Mouse (Mus musculus) ES-Bruce4 (cell line): ENCODE data around the gene Tex264. TPM values are rescaled to one million over a fixed set of nuclear protein-coding genes. Genes with fewer than 3 reads are reported as not detected.

Source experiments
- H3K27ac ChIP-seq: 2 replicates; pipeline ENCODE4 v1.5.1; 2012; ENCODE audit warnings: low read length, inconsistent platforms; ENCODE audit not compliant: insufficient read depth
- H3K27me3 ChIP-seq: 2 replicates; pipeline ENCODE4 v1.6.1; 2012; ENCODE audit warnings: mild to moderate bottlenecking, low read length, inconsistent platforms; ENCODE audit not compliant: control insufficient read depth, poor library complexity, insufficient read depth, severe bottlenecking
- H3K36me3 ChIP-seq: 2 replicates; pipeline ENCODE4 v1.6.1; 2012; ENCODE audit warnings: inconsistent platforms, mild to moderate bottlenecking, low read length, moderate library complexity; ENCODE audit not compliant: control insufficient read depth, poor library complexity, insufficient read depth, severe bottlenecking
- H3K4me1 ChIP-seq: one replicate; pipeline ENCODE4 v1.8.1; 2011; ENCODE audit warnings: low read length; ENCODE audit not compliant: control insufficient read depth, insufficient read depth
- H3K4me3 ChIP-seq: 2 replicates; pipeline ENCODE4 v1.5.1; 2011; ENCODE audit warnings: low read depth, mild to moderate bottlenecking, low read length
- H3K9ac ChIP-seq: 2 replicates; pipeline ENCODE4 v1.6.1; 2012; ENCODE audit warnings: low read depth, mild to moderate bottlenecking, inconsistent platforms; ENCODE audit not compliant: poor library complexity, severe bottlenecking
- H3K9me3 ChIP-seq: replicated peaks from 2 replicates; pipeline ENCODE4 v1.6.1; 2012; ENCODE audit warnings: mild to moderate bottlenecking, low read length, inconsistent platforms; ENCODE audit not compliant: control insufficient read depth, poor library complexity, insufficient read depth, severe bottlenecking
- CTCF ChIP-seq: IDR thresholded peaks from one replicate; pipeline ENCODE4 v1.8.1; 2011; ENCODE audit warnings: low read depth, low read length
- EP300 ChIP-seq: IDR thresholded peaks from 2 replicates; pipeline ENCODE4 v1.6.1; 2011; ENCODE audit warnings: low read depth, low read length; ENCODE audit not compliant: insufficient read depth
- POLR2A ChIP-seq: IDR thresholded peaks from one replicate; pipeline ENCODE4 v1.8.1; 2011; ENCODE audit warnings: low read length; ENCODE audit not compliant: insufficient read depth
- polyA plus RNA-seq: library from polyadenylated mRNA; stranded (reverse); fragments of >200 nt; gene quantifications from 2 replicates; pipeline ENCODE4 v1.2.4, GENCODE M21; 2011; ENCODE audit warnings: low read depth; ENCODE audit not compliant: missing spikeins, insufficient read depth, insufficient read length

The Tex264 gene
- polyA plus RNA-seq, 1 experiment, result 30.8 TPM

GRCm38 (mm10) chr9:106684918-106685248 is 844 bp downstream of the Tex264 start:
- H3K4me1 ChIP-seq, result peaks cover 2% of the 10 kb centered on the region
- no peak for TF ChIP-seq EP300
- no peak for TF ChIP-seq CTCF
- TF ChIP-seq POLR2A, result no peak

GRCm38 (mm10) chr9:106684093-106684872 is 1.4 kb downstream of the Tex264 start:
- H3K4me1 ChIP-seq, result peaks cover 2% of the 10 kb centered on the region
- no peaks in the 10 kb centered on the region for H3K27me3 ChIP-seq
- TF ChIP-seq CTCF (no peak), POLR2A (no peak), EP300 (no peak)
- no peaks in the 10 kb centered on the region for H3K9me3 ChIP-seq
- H3K36me3 ChIP-seq, result peaks cover 15% of the 10 kb centered on the region
- H3K27ac ChIP-seq, result 0 out of 2 replicates have a peak overlapping the region, but pooled peaks have one; percentile 3
- peak overlapping the region; percentile 89 for H3K9ac ChIP-seq
- peak overlapping the region; percentile 73 for H3K4me3 ChIP-seq

More at GRCm38 (mm10) chr9:106684918-106685248, 844 bp downstream of the Tex264 start:
- H3K9ac ChIP-seq, result peak overlapping the region; percentile 89
- H3K4me3 ChIP-seq, result peak overlapping the region; percentile 73
- H3K27me3 ChIP-seq, result no peaks in the 10 kb centered on the region
- H3K27ac ChIP-seq, result peak overlapping the region; percentile 93
- H3K36me3 ChIP-seq, result peaks cover 13% of the 10 kb centered on the region
- no peaks in the 10 kb centered on the region for H3K9me3 ChIP-seq

- Histone ChIP-seq H3K36me3 (peaks cover 15% of the 10 kb centered on the region), H3K9ac (no peak overlapping the region)
Measured at GRCm38 (mm10) chr9:106681026-106681425, 4.7 kb downstream of the Tex264 start.

GRCm38 (mm10) chr9:106678242-106678641 is 7.5 kb downstream of the Tex264 start:
- no peak for TF ChIP-seq CTCF
- no peak for TF ChIP-seq EP300
- TF ChIP-seq POLR2A, result no peak
- Histone ChIP-seq H3K4me1 (no peaks in the 10 kb centered on the region), H3K36me3 (peaks cover 23% of the 10 kb centered on the region)

More at GRCm38 (mm10) chr9:106681026-106681425, 4.7 kb downstream of the Tex264 start:
- H3K27ac ChIP-seq, result no peak overlapping the region
- peaks cover 2% of the 10 kb centered on the region for H3K4me1 ChIP-seq
- H3K27me3 ChIP-seq, result no peaks in the 10 kb centered on the region
- no peak for TF ChIP-seq EP300
- no peak for TF ChIP-seq POLR2A
- TF ChIP-seq CTCF, result no peak
- H3K4me3 ChIP-seq, result no peak overlapping the region
- H3K9me3 ChIP-seq, result no peaks in the 10 kb centered on the region

GRCm38 (mm10) chr9:106677702-106678101 is 8.0 kb downstream of the Tex264 start:
- no peak for TF ChIP-seq POLR2A
- TF ChIP-seq CTCF, result no peak
- TF ChIP-seq EP300, result no peak

More at GRCm38 (mm10) chr9:106678242-106678641, 7.5 kb downstream of the Tex264 start:
- H3K4me3 ChIP-seq, result no peak overlapping the region
- H3K9ac ChIP-seq, result no peak overlapping the region
- H3K27ac ChIP-seq, result no peak overlapping the region
- H3K27me3 ChIP-seq, result no peaks in the 10 kb centered on the region
- H3K9me3 ChIP-seq, result no peaks in the 10 kb centered on the region

GRCm38 (mm10) chr9:106676571-106676970 is 9.2 kb downstream of the Tex264 start:
- no peak overlapping the region for H3K27ac ChIP-seq
- TF ChIP-seq EP300, result no peak
- no peak for TF ChIP-seq POLR2A
- TF ChIP-seq CTCF, result no peak
- H3K36me3 ChIP-seq, result peaks cover 28% of the 10 kb centered on the region
- H3K9ac ChIP-seq, result no peak overlapping the region
- no peak overlapping the region for H3K4me3 ChIP-seq
- no peaks in the 10 kb centered on the region for H3K27me3 ChIP-seq
- H3K9me3 ChIP-seq, result no peaks in the 10 kb centered on the region
- no peaks in the 10 kb centered on the region for H3K4me1 ChIP-seq

More at GRCm38 (mm10) chr9:106677702-106678101, 8.0 kb downstream of the Tex264 start:
- H3K27ac ChIP-seq, result no peak overlapping the region
- peaks cover 28% of the 10 kb centered on the region for H3K36me3 ChIP-seq
- H3K9me3 ChIP-seq, result no peaks in the 10 kb centered on the region
- H3K4me3 ChIP-seq, result no peak overlapping the region
- H3K27me3 ChIP-seq, result no peaks in the 10 kb centered on the region
- H3K9ac ChIP-seq, result no peak overlapping the region
- H3K4me1 ChIP-seq, result no peaks in the 10 kb centered on the region
